Mouse (Mus musculus) forebrain, postnatal 0 days (tissue): ENCODE data around the gene Bckdk. TPM values are rescaled to one million over a fixed set of nuclear protein-coding genes. Genes with fewer than 3 reads are reported as not detected.
A peak's percentile ranks its signal among the peaks of the same experiment; 100 is the strongest.
"Not testable (repeated sequence)": the region's sequence is repeated elsewhere in the genome, so short reads cannot be mapped to it uniquely, and the experiment has no call there.

Source experiments
- ATAC-seq: fragments of 200-750 bp; cut with Nextera tagmentation; 2 replicates; pipeline ENCODE4 v1.8.0; 2017; ENCODE audit warnings: mild to moderate bottlenecking, moderate library complexity
- DNase-seq: peaks from one replicate; pipeline ENCODE4 v3.0.0-alpha.2; 2015
- H3K27ac ChIP-seq: fragments of 300-500 bp; sonication (generic); 2 replicates; pipeline ENCODE4 v1.5.1; 2014; ENCODE audit warnings: low read depth, mild to moderate bottlenecking, antibody characterized with exemption, low read length, moderate library complexity, mixed read lengths
- H3K27me3 ChIP-seq: fragments of 300-500 bp; sonication (generic); 2 replicates; pipeline ENCODE4 v1.6.1; 2014; ENCODE audit warnings: mild to moderate bottlenecking, low read length, mixed read lengths; ENCODE audit not compliant: insufficient read depth
- H3K36me3 ChIP-seq: fragments of 300-500 bp; sonication (generic); 2 replicates; pipeline ENCODE4 v1.6.1; 2014; ENCODE audit warnings: mild to moderate bottlenecking, moderate library complexity; ENCODE audit not compliant: insufficient read depth
- H3K4me1 ChIP-seq: fragments of 300-500 bp; sonication (generic); 2 replicates; pipeline ENCODE4 v1.6.1; 2014; ENCODE audit warnings: antibody characterized with exemption; ENCODE audit not compliant: insufficient read depth
- H3K4me2 ChIP-seq: fragments of 300-500 bp; sonication (generic); 2 replicates; pipeline ENCODE4 v1.6.1; 2014; ENCODE audit warnings: low read depth, mild to moderate bottlenecking, moderate library complexity
- H3K4me3 ChIP-seq: fragments of 300-500 bp; sonication (generic); 2 replicates; pipeline ENCODE4 v1.5.1; 2014; ENCODE audit warnings: low read depth, low read length, mixed read lengths
- H3K9ac ChIP-seq: fragments of 300-500 bp; sonication (generic); 2 replicates; pipeline ENCODE4 v1.6.1; 2014; ENCODE audit warnings: mild to moderate bottlenecking
- H3K9me3 ChIP-seq: fragments of 300-500 bp; sonication (generic); 2 replicates; pipeline ENCODE4 v1.6.1; 2016; ENCODE audit warnings: low read length
- CTCF ChIP-seq: sonication (generic); IDR thresholded peaks from 2 replicates; pipeline ENCODE4 v1.5.1; 2016; ENCODE audit warnings: antibody characterized with exemption, control low read depth, low read depth
- WGBS: fragments of 180-500 bp; shearing (Covaris S2); extraction: QIAGEN DNeasy Blood & Tissue Kit; methylation state at CpG from one replicate; pipeline ENCODE4 v1.1.7; 2014; 5-methylcytosine and 5-hydroxymethylcytosine counted together
- polyA plus RNA-seq: library from polyadenylated mRNA; unstranded; fragments of >200 nt; fragmentation: Nextera tagmentation; extraction: Ambion mirVana; gene quantifications from 2 replicates; pipeline ENCODE4 v1.2.1, GENCODE M21; 2015
- total RNA-seq: library from RNA; depleted of rRNA; stranded (reverse); fragments of >200 nt; gene quantifications from 2 replicates; pipeline ENCODE4 v1.2.3, GENCODE M21; 2014

Gene Bckdk
- total and polyA plus RNA-seq, 2 experiments from 2014 or later: 43.0 to 66.8 TPM

- WGBS: under 1% methylated on average over 26 of the region's 26 CpGs
- peaks cover 6% of the 10 kb centered on the region; the same call in 1 of the 2 replicates for H3K4me1 ChIP-seq
- H3K4me3 ChIP-seq: peak within 1 kb of the TSS; percentile 61
- peaks cover 15% of the 10 kb centered on the region; the same call in 1 of the 2 replicates for H3K36me3 ChIP-seq
- ATAC-seq (peak; percentile 99), DNase-seq (peak; percentile 95)
- no peaks in the 10 kb centered on the region for H3K27me3 ChIP-seq
- H3K4me2 ChIP-seq: peak within 1 kb of the TSS; percentile 71
- peak; percentile 57 for TF ChIP-seq CTCF
- H3K9me3 ChIP-seq: no peaks in the 10 kb centered on the region
- peak within 1 kb of the TSS; percentile 67 for H3K9ac ChIP-seq
- H3K27ac ChIP-seq: peak within 1 kb of the TSS; percentile 80
Observed at GRCm38 (mm10) chr7:127895442-127895841, 8.4 kb upstream of the Bckdk start, which contains the start of the genes Gm21974 and Vkorc1. Gene Gm21974 (minus strand): TSS chr7:127895454. Gene Vkorc1 (minus strand): TSS chr7:127895617.

DNA sequence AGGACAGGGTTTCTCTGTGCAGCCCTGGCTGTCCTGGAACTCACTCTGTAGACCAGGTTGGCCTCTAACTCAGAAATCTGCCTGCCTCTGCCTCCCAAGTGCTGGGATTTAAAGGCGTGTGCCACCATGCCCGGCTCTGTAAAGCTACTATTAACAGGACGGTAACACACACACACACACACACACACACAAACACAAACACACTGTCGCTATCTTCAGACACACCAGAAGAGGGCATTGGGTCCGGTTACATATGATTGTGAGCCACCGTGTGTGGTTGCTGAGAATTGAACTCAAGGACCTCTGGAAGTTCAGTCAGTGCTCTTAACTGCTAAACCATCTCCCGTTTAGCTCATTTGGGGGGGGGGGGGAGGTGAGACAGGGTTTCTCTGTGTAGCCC lies 8.0 kb upstream of the Bckdk start:
- ATAC-seq, H3K27me3 ChIP-seq, DNase-seq, H3K9ac ChIP-seq, H3K27ac ChIP-seq, H3K4me1 ChIP-seq, H3K9me3 ChIP-seq: not testable (repeated sequence)
- 75% methylated on average over 7 of the region's 7 CpGs for WGBS
- H3K4me3 ChIP-seq: peak overlapping the region; percentile 61; the same call in 1 of the 2 replicates
- peak overlapping the region; percentile 71 for H3K4me2 ChIP-seq
- H3K36me3 ChIP-seq: peaks cover 12% of the 10 kb centered on the region; the same call in 1 of the 2 replicates

- ATAC-seq: no peak
- peaks cover 9% of the 10 kb centered on the region; the same call in 1 of the 2 replicates for H3K36me3 ChIP-seq
- no peaks in the 10 kb centered on the region for H3K9me3 ChIP-seq
- peak; percentile 70 for TF ChIP-seq CTCF
- no peaks in the 10 kb centered on the region for H3K27me3 ChIP-seq
- peak; percentile 57 for DNase-seq
- peaks cover 6% of the 10 kb centered on the region; the same call in 1 of the 2 replicates for H3K4me1 ChIP-seq
- no peak overlapping the region for H3K9ac ChIP-seq
- no peak overlapping the region for H3K4me2 ChIP-seq
- WGBS: 61% methylated on average over 13 of the region's 13 CpGs
- H3K4me3 ChIP-seq: no peak overlapping the region
- H3K27ac ChIP-seq: no peak overlapping the region
Observed at GRCm38 (mm10) chr7:127896384-127896783, 7.5 kb upstream of the Bckdk start.

GRCm38 (mm10) chr7:127897542-127897941 lies 6.3 kb upstream of the Bckdk start:
- DNase-seq: no peak
- 88% methylated on average over 7 of the region's 7 CpGs for WGBS
- Histone ChIP-seq H3K9me3 (no peaks in the 10 kb centered on the region), H3K27me3 (no peaks in the 10 kb centered on the region), H3K4me3 (no peak overlapping the region), H3K27ac (no peak overlapping the region), H3K9ac (no peak overlapping the region), H3K4me1 (peaks cover 6% of the 10 kb centered on the region; the same call in 1 of the 2 replicates), H3K36me3 (peaks cover 8% of the 10 kb centered on the region; the same call in 1 of the 2 replicates), H3K4me2 (no peak overlapping the region)
- no peak for ATAC-seq
- no peak for TF ChIP-seq CTCF

GRCm38 (mm10) chr7:127898179-127898956 lies 5.5 kb upstream of the Bckdk start:
- Histone ChIP-seq H3K27ac (no peak overlapping the region), H3K4me2 (no peak overlapping the region), H3K4me1 (peaks cover 6% of the 10 kb centered on the region; the same call in 1 of the 2 replicates), H3K9me3 (no peaks in the 10 kb centered on the region), H3K27me3 (no peaks in the 10 kb centered on the region), H3K9ac (no peak overlapping the region), H3K36me3 (0 out of 2 replicates have a peak, but pooled peaks cover under 1% of the 10 kb centered on the region), H3K4me3 (no peak overlapping the region)
- 34% methylated on average over 10 of the region's 10 CpGs for WGBS
- TF ChIP-seq CTCF: no peak
- DNase-seq (no peak), ATAC-seq (no peak)

- no peaks in the 10 kb centered on the region for H3K9me3 ChIP-seq
- ATAC-seq (no peak), DNase-seq (no peak)
- H3K4me1 ChIP-seq: peaks cover 7% of the 10 kb centered on the region
- no peak overlapping the region for H3K9ac ChIP-seq
- no peak for TF ChIP-seq CTCF
- 47% methylated on average over 7 of the region's 7 CpGs for WGBS
- no peak overlapping the region for H3K27ac ChIP-seq
- H3K4me2 ChIP-seq: no peak overlapping the region
- H3K27me3 ChIP-seq: no peaks in the 10 kb centered on the region
- no peaks in the 10 kb centered on the region for H3K36me3 ChIP-seq
- no peak overlapping the region for H3K4me3 ChIP-seq
Observed at GRCm38 (mm10) chr7:127899997-127900396, 3.9 kb upstream of the Bckdk start.

DNA sequence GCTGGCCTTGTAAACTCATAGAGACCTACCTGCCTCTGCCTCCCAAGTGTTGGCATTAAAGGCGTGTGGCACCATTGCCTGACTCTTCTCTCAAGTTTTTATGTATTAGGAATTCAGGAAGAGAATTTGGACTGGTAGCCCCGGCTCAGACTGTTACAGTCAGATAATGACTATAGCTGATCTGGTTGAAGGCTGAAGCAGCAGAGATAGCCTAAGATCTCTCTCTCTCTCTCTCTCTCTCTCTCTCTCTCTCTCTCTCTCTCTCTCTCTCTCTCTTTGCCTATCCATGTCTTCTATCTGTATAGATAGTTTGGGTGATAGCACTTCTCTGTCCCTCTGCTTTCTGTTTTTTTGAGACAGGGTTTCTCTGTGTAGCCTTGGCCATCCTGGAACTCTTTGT lies 2.1 kb upstream of the Bckdk start:
- Histone ChIP-seq H3K4me3 (no peak overlapping the region), H3K27me3 (no peaks in the 10 kb centered on the region), H3K9me3 (no peaks in the 10 kb centered on the region), H3K4me2 (no peak overlapping the region), H3K9ac (no peak overlapping the region), H3K27ac (no peak overlapping the region), H3K4me1 (peaks cover 4% of the 10 kb centered on the region), H3K36me3 (peaks cover 12% of the 10 kb centered on the region)
- no peak for ATAC-seq
- no peak for DNase-seq
- TF ChIP-seq CTCF: no peak
- 81% methylated on average over 2 of the region's 2 CpGs for WGBS
